Mouse (Mus musculus): ENCODE measurements at regions not wholly inside any gene's neighbourhood (a gene's known extent, or its start where the extent isn't known, plus 50 kb on each side); places are given as distances from the start of the nearest gene placed in this dataset.

GRCm38 (mm10) chr15:15120109-15120508 lies 1608.4 kb upstream of the Cdh9 start:
- TF ChIP-seq CTCF (IDR thresholded peaks at IDR 0.05; ENCODE audit: low read depth): no peak
- Histone ChIP-seq H3K9me3 (ENCODE audit: control insufficient read depth) (peaks cover 4% of the 10 kb centered on the region; the same call in 1 of the 2 replicates), H3K4me2 (replicated peaks; ENCODE audit: low read depth) (no peak overlapping the region), H3K36me3 (ENCODE audit: control insufficient read depth, insufficient read depth) (no peaks in the 10 kb centered on the region), H3K4me3 (ENCODE audit: low read depth, low read length) (no peak overlapping the region), H3K4me1 (replicated peaks; ENCODE audit: control insufficient read depth, insufficient read depth, low read length) (no peaks in the 10 kb centered on the region), H3K27me3 (replicated peaks; ENCODE audit: control insufficient read depth, insufficient read depth, low read length) (no peaks in the 10 kb centered on the region), H3K9ac (ENCODE audit: low read depth, low read length) (no peak overlapping the region), H3K27ac (ENCODE audit: low read depth, low read length) (no peak overlapping the region)
- WGBS: 89% methylated on average over 1 of the region's 1 CpGs
- ATAC-seq: no peak

DNA sequence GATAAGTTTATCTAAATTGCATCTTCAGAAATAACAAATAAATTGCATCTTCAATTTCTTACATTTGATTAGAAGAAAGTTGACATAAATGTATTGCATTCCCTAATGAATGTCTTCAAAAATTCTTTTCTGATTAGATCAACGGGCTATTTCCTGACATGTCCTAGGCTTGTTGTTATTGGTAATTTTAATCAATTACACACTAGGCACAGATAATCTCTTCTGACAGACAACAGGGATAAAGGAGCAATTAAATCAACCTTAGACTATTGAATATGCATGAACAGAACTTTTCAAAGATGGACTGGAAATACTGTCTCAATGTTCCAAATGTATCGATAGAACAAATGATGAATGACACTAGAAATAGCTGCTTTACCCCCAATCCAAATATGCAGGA lies 1579.8 kb upstream of the Cdh9 start:
- no peak for ATAC-seq
- Histone ChIP-seq H3K36me3 (ENCODE audit: control insufficient read depth, insufficient read depth) (no peaks in the 10 kb centered on the region), H3K4me2 (replicated peaks; ENCODE audit: low read depth) (no peak overlapping the region), H3K4me3 (ENCODE audit: low read depth, low read length) (no peak overlapping the region), H3K9me3 (ENCODE audit: control insufficient read depth) (no peaks in the 10 kb centered on the region), H3K4me1 (replicated peaks; ENCODE audit: control insufficient read depth, insufficient read depth, low read length) (no peaks in the 10 kb centered on the region), H3K9ac (ENCODE audit: low read depth, low read length) (no peak overlapping the region), H3K27ac (ENCODE audit: low read depth, low read length) (no peak overlapping the region), H3K27me3 (replicated peaks; ENCODE audit: control insufficient read depth, insufficient read depth, low read length) (no peaks in the 10 kb centered on the region)
- TF ChIP-seq CTCF (IDR thresholded peaks at IDR 0.05; ENCODE audit: low read depth): no peak
- WGBS: 83% methylated on average over 2 of the region's 2 CpGs

DNA sequence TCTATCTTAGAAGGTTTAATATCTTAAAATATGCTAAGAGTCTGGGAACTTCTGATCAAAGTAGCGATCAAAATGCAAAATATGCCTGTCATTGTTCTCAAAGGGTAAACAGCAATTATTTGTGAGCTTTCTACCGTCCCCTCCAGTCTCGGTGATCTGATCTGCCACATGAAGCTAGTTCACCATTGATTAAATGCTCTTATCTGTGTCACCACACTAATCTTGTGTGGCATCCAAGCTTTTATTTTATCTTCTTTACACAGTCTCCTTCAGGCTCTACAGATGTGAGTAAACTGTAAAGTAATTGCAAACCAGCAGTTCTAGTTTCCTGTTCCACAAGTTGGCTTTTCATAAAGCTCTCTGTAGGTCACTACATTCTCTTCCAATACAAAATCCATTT lies 1573.1 kb upstream of the Cdh9 start:
- TF ChIP-seq CTCF (IDR thresholded peaks at IDR 0.05; ENCODE audit: low read depth): no peak
- Histone ChIP-seq H3K27ac (ENCODE audit: low read depth, low read length) (no peak overlapping the region), H3K36me3 (ENCODE audit: control insufficient read depth, insufficient read depth) (no peaks in the 10 kb centered on the region), H3K4me3 (ENCODE audit: low read depth, low read length) (no peak overlapping the region), H3K27me3 (replicated peaks; ENCODE audit: control insufficient read depth, insufficient read depth, low read length) (no peaks in the 10 kb centered on the region), H3K4me2 (replicated peaks; ENCODE audit: low read depth) (no peak overlapping the region), H3K4me1 (replicated peaks; ENCODE audit: control insufficient read depth, insufficient read depth, low read length) (no peaks in the 10 kb centered on the region), H3K9me3 (ENCODE audit: control insufficient read depth) (no peaks in the 10 kb centered on the region), H3K9ac (ENCODE audit: low read depth, low read length) (no peak overlapping the region)
- 58% methylated on average over 3 of the region's 3 CpGs for WGBS
- no peak for ATAC-seq

DNA sequence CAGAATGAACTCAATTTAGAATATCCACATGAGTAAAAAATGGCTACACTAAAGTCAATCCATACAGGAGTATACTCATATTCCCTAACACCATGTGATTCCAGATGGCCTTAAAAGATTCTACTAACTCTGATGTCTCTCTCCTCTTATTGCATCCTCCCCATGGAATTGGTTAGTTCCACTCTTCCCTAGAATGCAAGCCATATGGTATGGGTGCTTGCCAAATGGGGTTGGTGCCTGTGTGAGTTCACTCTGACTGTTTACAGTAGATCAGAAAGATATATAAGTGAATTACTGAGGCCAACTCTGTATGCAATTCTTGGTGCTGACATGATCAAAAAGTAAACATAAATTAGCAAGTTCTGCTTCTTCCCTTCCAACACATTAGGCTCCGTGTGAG lies 1558.2 kb upstream of the Cdh9 start:
- H3K9me3 ChIP-seq (ENCODE audit: control insufficient read depth): no peaks in the 10 kb centered on the region
- no peak overlapping the region for H3K4me2 ChIP-seq (replicated peaks; ENCODE audit: low read depth)
- no peaks in the 10 kb centered on the region for H3K27me3 ChIP-seq (replicated peaks; ENCODE audit: control insufficient read depth, insufficient read depth, low read length)
- H3K36me3 ChIP-seq (ENCODE audit: control insufficient read depth, insufficient read depth): no peaks in the 10 kb centered on the region
- 67% methylated on average over 1 of the region's 1 CpGs for WGBS
- no peak overlapping the region for H3K27ac ChIP-seq (ENCODE audit: low read depth, low read length)
- no peaks in the 10 kb centered on the region for H3K4me1 ChIP-seq (replicated peaks; ENCODE audit: control insufficient read depth, insufficient read depth, low read length)
- TF ChIP-seq CTCF (IDR thresholded peaks at IDR 0.05; ENCODE audit: low read depth): no peak
- no peak overlapping the region for H3K9ac ChIP-seq (ENCODE audit: low read depth, low read length)
- ATAC-seq: no peak
- H3K4me3 ChIP-seq (ENCODE audit: low read depth, low read length): no peak overlapping the region

DNA sequence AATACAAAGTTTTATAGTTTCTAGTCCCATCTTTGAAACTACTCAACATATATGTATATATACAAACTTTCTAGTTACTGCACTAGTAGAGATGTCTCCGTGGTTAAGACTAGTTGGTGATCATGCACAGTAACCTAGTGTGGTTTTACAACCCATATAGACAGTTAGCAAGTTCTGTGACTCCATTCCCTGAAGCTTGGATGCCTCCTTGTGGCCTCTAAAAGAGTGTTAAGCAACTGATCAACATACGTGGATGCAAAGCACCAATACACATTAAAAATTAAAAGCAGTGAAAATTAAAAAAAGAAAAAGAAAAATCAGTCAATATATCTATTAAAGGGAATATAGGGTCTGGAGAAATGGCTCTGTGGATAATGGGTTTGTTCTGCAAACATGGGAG lies 1508.3 kb upstream of the Cdh9 start:
- WGBS: 43% methylated on average over 2 of the region's 2 CpGs
- Histone ChIP-seq H3K27me3 (replicated peaks; ENCODE audit: control insufficient read depth, insufficient read depth, low read length) (no peaks in the 10 kb centered on the region), H3K4me2 (replicated peaks; ENCODE audit: low read depth) (no peak overlapping the region), H3K4me3 (ENCODE audit: low read depth, low read length) (no peak overlapping the region), H3K27ac (ENCODE audit: low read depth, low read length) (no peak overlapping the region), H3K36me3 (ENCODE audit: control insufficient read depth, insufficient read depth) (no peaks in the 10 kb centered on the region), H3K9me3 (ENCODE audit: control insufficient read depth) (no peaks in the 10 kb centered on the region), H3K9ac (ENCODE audit: low read depth, low read length) (no peak overlapping the region), H3K4me1 (replicated peaks; ENCODE audit: control insufficient read depth, insufficient read depth, low read length) (no peaks in the 10 kb centered on the region)
- peak; percentile 27 for TF ChIP-seq CTCF (IDR thresholded peaks at IDR 0.05; ENCODE audit: low read depth)
- no peak for ATAC-seq

DNA sequence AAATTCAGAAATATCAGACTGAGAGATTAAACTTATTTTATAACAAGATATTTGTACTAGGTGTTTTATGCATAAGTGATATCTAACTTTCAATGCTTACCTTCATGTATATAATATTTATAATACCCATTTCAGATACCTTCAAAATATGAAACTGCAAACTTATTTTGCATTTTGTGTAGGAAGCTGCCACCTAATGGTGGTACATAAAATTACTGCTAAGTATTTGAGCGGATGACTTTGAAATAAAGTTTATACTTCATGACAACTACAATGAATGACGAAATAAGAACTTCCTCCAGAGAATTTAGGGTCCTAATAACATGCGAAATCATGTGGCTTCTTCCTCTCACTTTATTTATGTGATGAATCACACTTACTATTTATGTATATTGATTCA lies 1498.6 kb upstream of the Cdh9 start:
- ATAC-seq: no peak
- H3K4me3 ChIP-seq (ENCODE audit: low read depth, low read length): no peak overlapping the region
- no peaks in the 10 kb centered on the region for H3K27me3 ChIP-seq (replicated peaks; ENCODE audit: control insufficient read depth, insufficient read depth, low read length)
- 63% methylated on average over 3 of the region's 3 CpGs for whole genome bisulfite sequencing
- TF ChIP-seq CTCF (IDR thresholded peaks at IDR 0.05; ENCODE audit: low read depth): peak; percentile 30; the same call in 1 of the 2 replicates
- no peaks in the 10 kb centered on the region for H3K9me3 ChIP-seq (ENCODE audit: control insufficient read depth)
- no peaks in the 10 kb centered on the region for H3K36me3 ChIP-seq (ENCODE audit: control insufficient read depth, insufficient read depth)
- no peak overlapping the region for H3K4me2 ChIP-seq (replicated peaks; ENCODE audit: low read depth)
- H3K9ac ChIP-seq (ENCODE audit: low read depth, low read length): no peak overlapping the region
- H3K27ac ChIP-seq (ENCODE audit: low read depth, low read length): no peak overlapping the region
- no peaks in the 10 kb centered on the region for H3K4me1 ChIP-seq (replicated peaks; ENCODE audit: control insufficient read depth, insufficient read depth, low read length)

GRCm38 (mm10) chr15:15238309-15238708 lies 1490.2 kb upstream of the Cdh9 start:
- H3K9ac ChIP-seq (ENCODE audit: low read depth, low read length): no peak overlapping the region
- H3K36me3 ChIP-seq (ENCODE audit: control insufficient read depth, insufficient read depth): no peaks in the 10 kb centered on the region
- H3K4me2 ChIP-seq (replicated peaks; ENCODE audit: low read depth): no peak overlapping the region
- H3K27ac ChIP-seq (ENCODE audit: low read depth, low read length): no peak overlapping the region
- no peaks in the 10 kb centered on the region for H3K9me3 ChIP-seq (ENCODE audit: control insufficient read depth)
- TF ChIP-seq CTCF (IDR thresholded peaks at IDR 0.05; ENCODE audit: low read depth): peak; percentile 26; the same call in 1 of the 2 replicates
- H3K4me1 ChIP-seq (replicated peaks; ENCODE audit: control insufficient read depth, insufficient read depth, low read length): no peaks in the 10 kb centered on the region
- no peak for ATAC-seq
- H3K27me3 ChIP-seq (replicated peaks; ENCODE audit: control insufficient read depth, insufficient read depth, low read length): no peaks in the 10 kb centered on the region
- no peak overlapping the region for H3K4me3 ChIP-seq (ENCODE audit: low read depth, low read length)
